Mouse (Mus musculus) embryo, embryonic 9.5 days (tissue): ENCODE measurements around the gene Shoc2.

ENCODE experiments used
- DNase-seq: peaks from one replicate; pipeline ENCODE4 v3.0.0-alpha.2; 2017; ENCODE audit errors: extremely low spot score

Gene Shoc2

DNA sequence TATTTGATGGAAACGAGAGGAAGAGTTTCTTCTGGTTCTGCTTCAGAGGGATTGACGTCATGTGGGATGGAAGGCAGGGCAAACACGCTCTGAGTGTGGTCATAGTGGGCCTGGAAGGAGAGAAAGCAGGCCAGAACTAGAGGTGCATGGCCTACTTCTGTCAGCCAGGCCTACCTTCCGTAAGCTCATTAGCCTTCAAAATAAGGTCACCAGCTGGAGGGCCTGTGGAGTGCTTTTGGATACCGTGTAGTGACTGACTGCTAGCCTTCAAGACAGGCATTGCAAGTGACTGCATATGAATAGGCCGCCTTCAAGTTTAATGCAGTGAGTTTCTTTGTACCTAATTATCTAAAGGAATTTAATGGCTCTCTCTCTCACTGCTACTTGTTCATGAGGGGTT, 91.0 kb downstream of the Shoc2 start:
- no peak for DNase-seq

- no peak for DNase-seq
Observed at GRCm38 (mm10) chr19:54039441-54039840, 95.3 kb downstream of the Shoc2 start.

DNA sequence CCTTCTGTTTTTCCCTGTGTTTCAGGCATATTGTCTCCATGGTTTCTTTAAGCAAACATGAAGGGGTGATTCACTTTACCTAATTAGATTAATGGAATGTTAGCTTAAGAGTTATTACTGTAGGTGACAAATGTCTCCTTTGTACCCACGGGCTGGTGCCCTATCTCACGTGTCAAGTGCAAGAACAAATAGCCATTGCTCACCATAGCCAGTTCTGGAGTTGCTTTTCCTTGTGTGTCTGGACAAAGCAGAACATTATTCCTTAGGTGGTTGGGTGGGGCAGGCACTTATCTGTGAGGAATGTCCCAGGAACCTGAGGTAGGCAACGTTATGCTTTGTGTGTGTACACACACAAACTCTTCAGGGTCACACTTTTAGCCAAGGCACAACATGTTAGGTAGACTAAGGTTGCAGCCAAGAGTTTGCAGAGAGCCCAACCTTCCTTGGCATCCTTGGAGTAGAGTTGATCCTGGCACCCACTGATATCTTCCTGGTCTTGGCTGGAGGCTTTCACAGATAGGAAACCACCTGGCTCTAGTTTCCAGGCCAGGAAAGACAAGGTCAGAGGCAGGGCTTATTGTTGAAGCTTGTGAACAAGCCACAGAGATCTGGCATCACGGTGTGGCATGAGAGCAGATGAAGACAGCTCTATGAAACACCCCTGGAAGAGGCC, 96.4 kb downstream of the Shoc2 start:
- no peak for DNase-seq

DNA sequence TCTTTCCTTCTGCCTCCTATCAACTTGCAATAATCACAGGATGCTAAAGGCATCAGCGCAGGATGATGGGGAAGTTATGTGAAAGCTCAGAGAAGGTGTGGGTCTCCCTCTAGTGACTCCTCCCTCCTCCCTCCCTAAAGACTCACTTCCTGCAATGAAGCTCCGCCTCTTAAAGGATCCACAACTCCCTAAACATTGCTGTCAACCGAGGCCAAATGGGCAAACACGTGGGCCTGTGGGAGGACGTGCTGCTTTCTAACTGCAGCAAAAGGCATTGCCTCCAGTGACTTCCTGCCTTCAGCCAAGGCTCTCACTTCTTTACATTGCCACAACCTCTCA, 96.9 kb downstream of the Shoc2 start:
- no peak for DNase-seq

GRCm38 (mm10) chr19:54043851-54044250, 99.7 kb downstream of the Shoc2 start, which contains the start of gene Adra2a:
Gene Adra2a (plus strand): TSS chr19:54044151.
- DNase-seq, result no peak

DNA sequence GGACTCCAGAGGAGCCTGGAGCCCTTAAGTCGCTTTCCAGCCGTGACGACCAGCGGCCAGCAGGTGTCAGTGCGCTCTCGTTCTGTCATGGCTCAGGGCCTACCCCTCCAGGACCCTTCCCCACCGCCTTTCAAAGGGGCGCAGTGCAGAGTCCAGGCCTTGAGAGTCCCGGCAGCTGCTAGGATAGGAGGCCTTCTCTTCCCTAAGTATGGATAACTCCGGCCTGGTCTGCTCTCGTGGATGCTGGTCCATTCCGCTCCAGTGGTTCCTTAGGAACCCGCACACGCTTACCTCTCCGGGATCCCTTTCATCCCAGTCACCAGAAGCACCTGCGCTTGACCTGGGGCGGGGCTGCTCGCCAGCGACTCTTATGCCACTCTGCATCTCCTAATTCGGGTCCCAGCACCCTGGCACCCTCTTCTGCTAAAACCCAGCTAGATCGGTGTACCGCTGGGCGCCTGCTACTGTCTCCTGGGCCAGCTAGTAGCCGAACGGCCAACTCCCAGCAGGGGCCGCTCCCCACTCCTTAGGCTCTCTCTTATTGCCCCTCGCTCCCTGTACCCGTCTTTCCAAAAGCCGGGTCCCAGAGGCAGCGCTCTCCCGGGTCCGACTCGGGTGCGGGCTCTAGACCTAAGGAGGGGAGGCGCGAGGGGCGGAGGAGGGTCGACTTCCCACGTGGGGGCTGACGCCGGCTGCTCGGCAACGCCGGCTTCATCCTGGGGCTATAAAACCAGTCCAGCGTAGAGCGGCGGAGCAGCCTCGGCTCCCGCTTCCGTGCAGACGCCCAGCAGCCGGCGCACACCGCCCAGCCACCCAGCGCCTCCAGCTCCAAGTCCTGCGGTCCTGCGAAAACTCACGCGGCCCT, 100.6 kb downstream of the Shoc2 start:
- peak; percentile 86 for DNase-seq

DNA sequence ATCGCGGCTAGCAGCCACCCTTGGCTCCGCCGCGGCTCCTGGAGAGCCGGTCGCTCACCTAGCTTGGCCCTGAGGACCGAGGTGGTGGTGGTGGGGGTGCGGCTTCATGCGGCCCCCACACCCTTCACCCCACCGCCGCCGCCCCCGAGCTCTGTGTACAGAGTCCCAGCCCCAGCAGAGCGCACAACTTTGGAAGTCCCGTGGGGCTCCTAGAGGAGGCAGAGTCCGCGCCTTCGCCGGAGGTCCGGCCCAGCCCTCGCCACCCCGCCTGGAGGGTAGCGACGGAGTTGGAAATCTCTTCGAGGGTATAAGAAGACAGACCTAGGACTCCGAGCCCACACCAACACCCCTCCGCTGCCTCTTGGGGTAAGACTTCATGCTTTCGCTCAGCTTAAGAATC, 101.3 kb downstream of the Shoc2 start:
- DNase-seq, result peak; percentile 46

GRCm38 (mm10) chr19:54045931-54046683, 102.0 kb downstream of the Shoc2 start:
- peak; percentile 28 for DNase-seq

DNA sequence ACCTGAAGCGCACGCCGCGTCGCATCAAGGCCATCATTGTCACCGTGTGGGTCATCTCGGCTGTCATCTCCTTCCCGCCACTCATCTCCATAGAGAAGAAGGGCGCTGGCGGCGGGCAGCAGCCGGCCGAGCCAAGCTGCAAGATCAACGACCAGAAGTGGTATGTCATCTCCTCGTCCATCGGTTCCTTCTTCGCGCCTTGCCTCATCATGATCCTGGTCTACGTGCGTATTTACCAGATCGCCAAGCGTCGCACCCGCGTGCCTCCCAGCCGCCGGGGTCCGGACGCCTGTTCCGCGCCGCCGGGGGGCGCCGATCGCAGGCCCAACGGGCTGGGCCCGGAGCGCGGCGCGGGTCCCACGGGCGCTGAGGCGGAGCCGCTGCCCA, 102.6 kb downstream of the Shoc2 start:
- DNase-seq, result peak; percentile 33

DNA sequence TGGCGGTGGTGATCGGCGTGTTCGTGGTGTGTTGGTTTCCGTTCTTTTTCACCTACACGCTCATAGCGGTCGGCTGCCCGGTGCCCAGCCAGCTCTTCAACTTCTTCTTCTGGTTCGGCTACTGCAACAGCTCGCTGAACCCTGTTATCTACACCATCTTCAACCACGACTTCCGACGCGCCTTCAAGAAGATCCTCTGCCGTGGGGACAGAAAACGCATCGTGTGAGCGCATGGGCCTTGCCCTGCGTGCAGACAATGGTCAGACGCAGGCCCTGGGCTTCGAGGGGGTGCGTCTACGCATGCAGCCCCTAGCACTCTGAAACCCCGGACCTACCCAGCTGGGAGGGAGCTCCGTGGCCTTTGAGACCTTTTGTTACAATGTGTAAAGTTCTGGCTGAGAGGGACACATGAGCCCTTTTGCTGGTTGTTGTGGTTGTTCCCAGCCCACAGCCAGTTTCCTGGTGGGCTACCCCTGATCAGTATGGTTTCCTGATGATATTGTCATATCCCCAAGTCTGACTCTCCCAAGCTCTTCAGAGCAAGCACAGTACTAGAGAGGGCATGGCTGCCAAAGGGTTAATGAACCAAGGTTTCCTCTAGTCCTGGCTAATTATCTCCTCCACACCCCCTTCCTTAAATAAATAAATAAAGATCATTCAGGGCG, 103.4 kb downstream of the Shoc2 start:
- DNase-seq, result peak; percentile 35

GRCm38 (mm10) chr19:54048161-54048885, 104.2 kb downstream of the Shoc2 start:
- peak; percentile 21 for DNase-seq

GRCm38 (mm10) chr19:54051651-54052050, 107.5 kb downstream of the Shoc2 start:
- no peak for DNase-seq

DNA sequence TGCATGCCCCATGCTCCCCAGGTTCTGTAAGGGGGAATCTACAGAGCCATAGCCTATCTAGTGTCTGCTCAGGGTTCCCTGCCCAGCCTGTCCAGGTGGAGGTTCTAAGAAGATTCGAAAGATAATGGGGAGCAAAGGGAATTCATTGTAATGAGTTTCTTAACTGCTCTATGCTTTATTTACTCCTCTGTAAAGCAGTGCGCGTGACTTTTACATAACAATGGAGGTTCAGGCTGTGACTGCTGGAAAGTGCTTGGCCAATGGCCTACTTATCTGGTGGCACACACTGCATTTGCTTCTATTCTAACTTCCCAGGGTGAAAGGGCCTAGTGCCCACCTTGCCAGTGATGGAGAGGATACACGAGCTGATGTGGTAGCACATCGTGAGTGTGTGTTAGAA, 111.7 kb downstream of the Shoc2 start:
- no peak for DNase-seq

GRCm38 (mm10) chr19:54068447-54068846, 124.3 kb downstream of the Shoc2 start:
- DNase-seq, result no peak

- no peak for DNase-seq
Observed at GRCm38 (mm10) chr19:54070521-54070920, 126.4 kb downstream of the Shoc2 start.

- no peak for DNase-seq
Observed at GRCm38 (mm10) chr19:54072233-54072800, 128.2 kb downstream of the Shoc2 start.

GRCm38 (mm10) chr19:54076362-54077349, 132.6 kb downstream of the Shoc2 start:
- DNase-seq, result no peak

GRCm38 (mm10) chr19:54081303-54081702, 137.2 kb downstream of the Shoc2 start:
- no peak for DNase-seq

- DNase-seq, result no peak
Observed at GRCm38 (mm10) chr19:54081716-54082165, 137.6 kb downstream of the Shoc2 start.
